Mouse (Mus musculus) CH12.LX (cell line): Measurements from ENCODE around the gene Slc25a33. TPM values are rescaled to one million over a fixed set of nuclear protein-coding genes. Genes with fewer than 3 reads are reported as not detected.

Experiments used
- DNase-seq: peaks from one replicate; pipeline ENCODE4 v3.0.0-alpha.2; 2013; ENCODE audit errors: extremely low read depth
- H3K27ac ChIP-seq: 2 replicates; pipeline ENCODE4 v1.5.1; 2012; ENCODE audit warnings: low read depth, mild to moderate bottlenecking, control low read depth, moderate library complexity; ENCODE audit not compliant: insufficient read depth
- H3K27me3 ChIP-seq: replicated peaks from 2 replicates; pipeline ENCODE3; 2012; ENCODE audit warnings: inconsistent platforms
- H3K36me3 ChIP-seq, 2 experiments: replicated peaks in 1 of 2; 2 replicates each; pipeline versions ENCODE3 to v1.6.1; 2012; ENCODE audit warnings: inconsistent platforms in 1 of 2, low read length in 1 of 2, mild to moderate bottlenecking in 1 of 2, mixed read lengths in 1 of 2, moderate library complexity in 1 of 2; ENCODE audit not compliant: control insufficient read depth in 1 of 2, insufficient read depth in 1 of 2
- H3K4me1 ChIP-seq, 2 experiments: 2 replicates each; pipeline ENCODE4 v1.6.1; 2012; ENCODE audit warnings: inconsistent platforms in 1 of 2, moderate library complexity in 1 of 2; ENCODE audit not compliant: insufficient read depth in 2 of 2, control insufficient read depth in 1 of 2
- H3K4me2 ChIP-seq: 2 replicates; pipeline ENCODE4 v1.6.1; 2012; ENCODE audit warnings: low read depth, mild to moderate bottlenecking, control low read depth; ENCODE audit not compliant: poor library complexity, insufficient read depth, severe bottlenecking
- H3K4me3 ChIP-seq, 3 experiments: fragments of 150-350 bp in 1 of 3; sonication (generic) in 1 of 3; replicated peaks in 1 of 3; 2 replicates each; pipeline versions ENCODE3 to v1.5.1; 2011 to 2012; ENCODE audit warnings: low read depth in 2 of 3, low read length in 2 of 3, mild to moderate bottlenecking in 2 of 3, moderate library complexity in 2 of 3, control low read depth in 1 of 3, improper control_type of control experiment in 1 of 3, inconsistent platforms in 1 of 3, mixed read lengths in 1 of 3; ENCODE audit not compliant: poor library complexity in 1 of 3
- H3K79me2 ChIP-seq: replicated peaks from 2 replicates; pipeline ENCODE4 v1.6.1; 2012; ENCODE audit warnings: mild to moderate bottlenecking, moderate library complexity; ENCODE audit not compliant: control insufficient read depth, poor library complexity, insufficient read depth, severe bottlenecking; ENCODE audit errors: extremely low read depth
- H3K9ac ChIP-seq: 2 replicates; pipeline ENCODE4 v1.6.1; 2012; ENCODE audit warnings: low read depth, mild to moderate bottlenecking, control low read depth, moderate library complexity; ENCODE audit not compliant: insufficient read depth
- H3K9me3 ChIP-seq: replicated peaks from 2 replicates; pipeline ENCODE3; 2012; ENCODE audit warnings: low read length, inconsistent platforms, mixed read lengths
- BHLHE40 ChIP-seq: IDR thresholded peaks from 2 replicates; pipeline ENCODE4 v1.6.1; 2011; ENCODE audit warnings: mild to moderate bottlenecking, low read depth, low read length, improper control_type of control experiment
- CHD1 ChIP-seq: IDR thresholded peaks from 2 replicates; pipeline ENCODE4 v1.6.1; 2012; ENCODE audit warnings: low read depth, low read length, improper control_type of control experiment, inconsistent platforms
- CHD2 ChIP-seq: IDR thresholded peaks from 2 replicates; pipeline ENCODE4 v1.6.1; 2011; ENCODE audit warnings: low read length, improper control_type of control experiment
- CTCF ChIP-seq, 2 experiments: IDR thresholded peaks in 1 of 2; conservative IDR thresholded peaks in 1 of 2; 2 replicates each; pipeline ENCODE4 v1.5.1; 2011 to 2012; ENCODE audit warnings: low read depth in 2 of 2, low read length in 2 of 2, improper control_type of control experiment in 1 of 2, inconsistent platforms in 1 of 2, mild to moderate bottlenecking in 1 of 2, moderate library complexity in 1 of 2
- ELF1 ChIP-seq: IDR thresholded peaks from 2 replicates; pipeline ENCODE4 v1.6.1; 2014; ENCODE audit warnings: low read depth, mild to moderate bottlenecking, inconsistent platforms, low read length, improper control_type of control experiment
- ETS1 ChIP-seq: conservative IDR thresholded peaks from 2 replicates; pipeline ENCODE4 v1.6.1; 2012; ENCODE audit warnings: low read depth, mild to moderate bottlenecking, inconsistent platforms, low read length, improper control_type of control experiment, moderate library complexity
- GABPA ChIP-seq: IDR thresholded peaks from 2 replicates; pipeline ENCODE4 v1.6.1; 2012; ENCODE audit warnings: low read depth, low read length, improper control_type of control experiment, inconsistent platforms; ENCODE audit not compliant: insufficient replicate concordance
- HCFC1 ChIP-seq: IDR thresholded peaks from 2 replicates; pipeline ENCODE4 v1.6.1; 2012; ENCODE audit warnings: low read depth, mild to moderate bottlenecking, inconsistent platforms, low read length, improper control_type of control experiment
- JUN ChIP-seq: IDR thresholded peaks from 2 replicates; pipeline ENCODE4 v1.6.1; 2011; ENCODE audit warnings: low read depth, mild to moderate bottlenecking, low read length, improper control_type of control experiment, moderate library complexity; ENCODE audit not compliant: insufficient read depth
- JUND ChIP-seq: conservative IDR thresholded peaks from 2 replicates; pipeline ENCODE4 v1.6.1; 2011; ENCODE audit warnings: low read depth, low read length, improper control_type of control experiment
- MAFK ChIP-seq: IDR thresholded peaks from 2 replicates; pipeline ENCODE4 v1.6.1; 2011; ENCODE audit warnings: low read length, improper control_type of control experiment; ENCODE audit not compliant: insufficient replicate concordance
- MAX ChIP-seq: IDR thresholded peaks from 2 replicates; pipeline ENCODE4 v1.6.1; 2011; ENCODE audit warnings: low read length, improper control_type of control experiment
- MXI1 ChIP-seq: IDR thresholded peaks from 2 replicates; pipeline ENCODE4 v1.6.1; 2011; ENCODE audit warnings: mild to moderate bottlenecking, low read depth, low read length, improper control_type of control experiment
- MYC ChIP-seq: IDR thresholded peaks from 2 replicates; pipeline ENCODE4 v1.6.1; 2011; ENCODE audit warnings: low read depth, mild to moderate bottlenecking, improper control_type of control experiment, low read length
- NELFE ChIP-seq: IDR thresholded peaks from 2 replicates; pipeline ENCODE4 v1.6.1; 2011; ENCODE audit warnings: low read depth, low read length, improper control_type of control experiment
- POLR2AphosphoS2 ChIP-seq: IDR thresholded peaks from 2 replicates; pipeline ENCODE4 v1.6.1; 2011; ENCODE audit warnings: low read depth, low read length, improper control_type of control experiment
- RAD21 ChIP-seq: IDR thresholded peaks from 2 replicates; pipeline ENCODE4 v1.6.1; 2011; ENCODE audit warnings: low read depth, mild to moderate bottlenecking, low read length, improper control_type of control experiment, moderate library complexity
- SMC3 ChIP-seq: IDR thresholded peaks from 2 replicates; pipeline ENCODE4 v1.6.1; 2011; ENCODE audit warnings: low read depth, low read length, improper control_type of control experiment
- TBP ChIP-seq: conservative IDR thresholded peaks from 2 replicates; pipeline ENCODE4 v1.6.1; 2011; ENCODE audit warnings: low read depth, low read length, improper control_type of control experiment
- TCF12 ChIP-seq: IDR thresholded peaks from 2 replicates; pipeline ENCODE4 v1.6.1; 2014; ENCODE audit warnings: low read depth, mild to moderate bottlenecking, inconsistent platforms, low read length, improper control_type of control experiment
- UBTF ChIP-seq: IDR thresholded peaks from 2 replicates; pipeline ENCODE4 v1.6.1; 2012; ENCODE audit warnings: low read depth, mild to moderate bottlenecking, inconsistent platforms, low read length, improper control_type of control experiment, moderate library complexity
- ZKSCAN1 ChIP-seq: IDR thresholded peaks from 2 replicates; pipeline ENCODE4 v1.6.1; 2012; ENCODE audit warnings: low read depth, inconsistent platforms, low read length, improper control_type of control experiment, borderline replicate concordance
- dilution Hi-C: fragments of 300-500 bp; cut with MboI; formaldehyde crosslinking; loops from 2 replicates; pipeline ENCODE4 v1.14.3; 2020; ENCODE audit warnings: low sequenced_read_pairs; ENCODE audit not compliant: extremely low pct_unique_long_range_greater_than_20kb, extremely low pct_ligation_motif_present
- in situ Hi-C: fragments of 300-500 bp; cut with MboI; formaldehyde crosslinking; loops from 3 replicates; pipeline ENCODE4 v1.14.3; 2019; ENCODE audit warnings: low sequenced_read_pairs, low pct_ligation_motif_present, low pct_unique_long_range_greater_than_20kb, mixed read lengths
- polyA plus RNA-seq: library from polyadenylated mRNA; unstranded; fragments of >175 nt; gene quantifications from 2 replicates; pipeline ENCODE4 v1.2.1, GENCODE M21; 2012; ENCODE audit warnings: low read depth; ENCODE audit not compliant: insufficient read length
- total RNA-seq, 2 experiments: library from RNA; depleted of rRNA; stranded (reverse); fragments of 300-350 nt in 1 of 2; fragments of >200 nt in 1 of 2; gene quantifications; 2 replicates each; pipeline ENCODE4 v1.2.3; 2012 to 2014

Slc25a33 gene
- total and polyA plus RNA-seq, 3 experiments: 25.3 to 35.5 (median 32.4) TPM

GRCm38 (mm10) chr4:149752836-149753235, 21.2 kb downstream of the Slc25a33 start:
- dilution Hi-C loops: no loop called here

GRCm38 (mm10) chr4:149752124-149752799, 21.8 kb downstream of the Slc25a33 start:
- no peak overlapping the region for H3K27ac ChIP-seq
- no peak overlapping the region for H3K9ac ChIP-seq
- DNase-seq: no peak
- dilution Hi-C loops (no loop called here), in situ Hi-C loops (no loop called here)
- peaks cover 43 to 80% of the 10 kb centered on the region in 2 experiments for H3K36me3 ChIP-seq
- H3K4me3 ChIP-seq: no peak overlapping the region
- H3K4me2 ChIP-seq: no peak overlapping the region
- no peaks in the 10 kb centered on the region for H3K9me3 ChIP-seq
- peaks cover 0 to 3% of the 10 kb centered on the region in 2 experiments; a peak in 2 of 4 replicates for H3K4me1 ChIP-seq
- TF ChIP-seq RAD21: peak; percentile 20; the same call in 1 of the 2 replicates
- TF ChIP-seq MAFK: no peak
- TF ChIP-seq CTCF (conservative IDR thresholded peaks at IDR 0.05 in 1 of 2, IDR thresholded peaks at IDR 0.05 in 1 of 2; ENCODE audit: low read depth in 2 of 2, low read length in 2 of 2): peak in 1 of 2 experiments; percentile 58; a peak in 2 of 4 replicates
- TF ChIP-seq POLR2AphosphoS2: no peak
- TF ChIP-seq GABPA: no peak
- no peak for TF ChIP-seq MAX
- TF ChIP-seq, all 38 proteins: peak for 2
- H3K79me2 ChIP-seq: no peaks in the 10 kb centered on the region
- no peaks in the 10 kb centered on the region for H3K27me3 ChIP-seq

More at GRCm38 (mm10) chr4:149752836-149753235, 21.2 kb downstream of the Slc25a33 start:
- Histone ChIP-seq H3K36me3 (peaks cover 43 to 85% of the 10 kb centered on the region in 2 experiments), H3K27me3 (no peaks in the 10 kb centered on the region), H3K27ac (no peak overlapping the region), H3K79me2 (no peaks in the 10 kb centered on the region), H3K4me1 (peaks cover 0 to 3% of the 10 kb centered on the region in 2 experiments; a peak in 2 of 4 replicates), H3K9me3 (no peaks in the 10 kb centered on the region), H3K4me2 (no peak overlapping the region), H3K9ac (no peak overlapping the region), H3K4me3 (no peak overlapping the region)
- in situ Hi-C loops: no loop called here
- DNase-seq: no peak
- TF ChIP-seq MXI1 (no peak), ZKSCAN1 (no peak), BHLHE40 (no peak), ELF1 (no peak), CHD1 (no peak), TCF12 (no peak), SMC3 (no peak), MAX (no peak), JUN (no peak), CHD2 (no peak), JUND (no peak), HCFC1 (no peak), NELFE (no peak), MYC (no peak), POLR2AphosphoS2 (no peak), UBTF (no peak), TBP (no peak), CTCF (conservative IDR thresholded peaks at IDR 0.05 in 1 of 2, IDR thresholded peaks at IDR 0.05 in 1 of 2; ENCODE audit: low read depth in 2 of 2, low read length in 2 of 2) (no peak), ETS1 (no peak)
